Mouse (Mus musculus) cerebellum, adult 2 months (tissue): ENCODE data around the gene Gm5741.

Source experiments
- CTCF ChIP-seq: fragments of 200-500 bp; IDR thresholded peaks from 2 replicates; pipeline ENCODE4 v1.5.1; 2011; ENCODE audit warnings: low read depth, mild to moderate bottlenecking, control low read depth, low read length, moderate library complexity, borderline replicate concordance; ENCODE audit not compliant: insufficient read depth
- POLR2A ChIP-seq: fragments of 200-500 bp; IDR thresholded peaks from 2 replicates; pipeline ENCODE4 v1.6.1; 2011; ENCODE audit warnings: low read length, control low read depth, borderline replicate concordance; ENCODE audit not compliant: insufficient read depth

GRCm38 (mm10) chr8:85096850-85097249 is 29.1 kb upstream of the Gm5741 start:
- TF ChIP-seq CTCF (no peak), POLR2A (no peak)
